Mouse (Mus musculus) embryonic facial prominence, embryonic 12.5 days (tissue): ENCODE results near the gene Adipor2. TPM values are rescaled to one million over a fixed set of nuclear protein-coding genes. Genes with fewer than 3 reads are reported as not detected.

Experiments used
- ATAC-seq: fragments of 200-750 bp; cut with Nextera tagmentation; 2 replicates; pipeline ENCODE4 v1.8.0; 2017; ENCODE audit not compliant: insufficient number of reproducible peaks, insufficient read depth, low FRiP score, low TSS enrichment
- H3K27ac ChIP-seq: fragments of 300-500 bp; sonication (generic); 2 replicates; pipeline ENCODE4 v1.5.1; 2016; ENCODE audit warnings: mild to moderate bottlenecking
- H3K27me3 ChIP-seq: fragments of 300-500 bp; sonication (generic); 2 replicates; pipeline ENCODE4 v1.6.1; 2016; ENCODE audit warnings: mild to moderate bottlenecking, moderate library complexity
- H3K36me3 ChIP-seq: fragments of 300-500 bp; sonication (generic); 2 replicates; pipeline ENCODE4 v1.6.1; 2016; ENCODE audit warnings: mild to moderate bottlenecking
- H3K4me1 ChIP-seq: fragments of 300-500 bp; sonication (generic); 2 replicates; pipeline ENCODE4 v1.6.1; 2016
- H3K4me2 ChIP-seq: fragments of 300-500 bp; sonication (generic); replicated peaks from 2 replicates; pipeline ENCODE4 v1.6.1; 2016; ENCODE audit warnings: mild to moderate bottlenecking, moderate library complexity
- H3K4me3 ChIP-seq: fragments of 300-500 bp; sonication (generic); 2 replicates; pipeline ENCODE4 v1.5.1; 2016; ENCODE audit warnings: mild to moderate bottlenecking
- H3K9ac ChIP-seq: fragments of 300-500 bp; sonication (generic); 2 replicates; pipeline ENCODE4 v1.6.1; 2016; ENCODE audit warnings: mild to moderate bottlenecking, moderate library complexity
- H3K9me3 ChIP-seq: fragments of 300-500 bp; sonication (generic); 2 replicates; pipeline ENCODE4 v1.6.1; 2016; ENCODE audit warnings: mild to moderate bottlenecking, moderate library complexity
- WGBS: fragments of 180-500 bp; shearing (Covaris S2); methylation state at CpG from one replicate; pipeline ENCODE4 v1.1.7; 2016; 5-methylcytosine and 5-hydroxymethylcytosine counted together
- polyA plus RNA-seq: library from polyadenylated mRNA; unstranded; fragments of >200 nt; fragmentation: Nextera tagmentation; extraction: Ambion mirVana; gene quantifications from 2 replicates; pipeline ENCODE4 v1.2.1, GENCODE M21; 2016

Gene Adipor2
- polyA plus RNA-seq, 1 experiment from 2014 or later, result 30.2 TPM

- Histone ChIP-seq H3K27ac (no peak overlapping the region), H3K4me3 (no peak overlapping the region), H3K4me1 (no peaks in the 10 kb centered on the region), H3K9ac (no peak overlapping the region), H3K9me3 (no peaks in the 10 kb centered on the region), H3K4me2 (no peak overlapping the region), H3K27me3 (peaks cover 20% of the 10 kb centered on the region), H3K36me3 (no peaks in the 10 kb centered on the region)
- WGBS, result 24% methylated on average over 16 of the region's 16 CpGs
- no peak for ATAC-seq
These were observed 97.0 kb downstream of the Adipor2 start for GRCm38 (mm10) chr6:119320481-119320880.

DNA sequence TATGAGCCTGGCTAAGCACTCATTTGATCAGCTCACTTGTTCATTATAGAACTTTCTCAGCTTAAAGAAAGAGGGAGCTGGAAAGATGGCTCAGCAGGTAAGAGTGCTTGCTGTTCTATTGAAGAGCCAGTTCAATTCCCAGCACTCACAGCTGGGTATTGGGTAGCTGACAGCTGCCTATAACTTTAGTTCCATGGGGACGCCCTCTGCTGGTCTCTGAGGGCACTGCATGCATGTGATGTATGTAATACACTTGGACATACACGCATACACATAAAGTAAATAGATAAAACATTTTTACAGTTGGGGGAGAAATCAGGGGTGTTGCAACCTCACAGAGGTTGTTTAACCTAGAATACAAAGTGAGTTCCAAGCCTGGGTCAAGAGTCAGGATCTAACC is 98.1 kb downstream of the Adipor2 start:
- no peak overlapping the region for H3K4me2 ChIP-seq
- 85% methylated on average over 2 of the region's 2 CpGs for whole genome bisulfite sequencing
- H3K9me3 ChIP-seq, result no peaks in the 10 kb centered on the region
- H3K4me1 ChIP-seq, result no peaks in the 10 kb centered on the region
- H3K36me3 ChIP-seq, result no peaks in the 10 kb centered on the region
- H3K27ac ChIP-seq, result no peak overlapping the region
- ATAC-seq, result no peak
- H3K27me3 ChIP-seq, result peaks cover 10% of the 10 kb centered on the region
- H3K4me3 ChIP-seq, result no peak overlapping the region
- no peak overlapping the region for H3K9ac ChIP-seq

- H3K27ac ChIP-seq, result no peak overlapping the region
- H3K36me3 ChIP-seq, result no peaks in the 10 kb centered on the region
- 77% methylated on average over 9 of the region's 9 CpGs for WGBS
- peaks cover 2% of the 10 kb centered on the region; the same call in 1 of the 2 replicates for H3K4me1 ChIP-seq
- H3K4me2 ChIP-seq, result no peak overlapping the region
- H3K9ac ChIP-seq, result no peak overlapping the region
- no peak for ATAC-seq
- no peak overlapping the region for H3K4me3 ChIP-seq
- H3K27me3 ChIP-seq, result 0 out of 2 replicates have a peak, but pooled peaks cover 4% of the 10 kb centered on the region
- H3K9me3 ChIP-seq, result no peaks in the 10 kb centered on the region
These were observed 98.8 kb downstream of the Adipor2 start for GRCm38 (mm10) chr6:119318732-119319131.

- Histone ChIP-seq H3K27ac (no peak overlapping the region), H3K4me3 (no peak overlapping the region), H3K36me3 (no peaks in the 10 kb centered on the region), H3K4me1 (peaks cover 8% of the 10 kb centered on the region; the same call in 1 of the 2 replicates), H3K9me3 (no peaks in the 10 kb centered on the region), H3K9ac (no peak overlapping the region), H3K4me2 (no peak overlapping the region), H3K27me3 (no peaks in the 10 kb centered on the region)
- ATAC-seq, result no peak
- WGBS, result 74% methylated on average over 7 of the region's 7 CpGs
These were observed 102.6 kb downstream of the Adipor2 start for GRCm38 (mm10) chr6:119314751-119315476.

GRCm38 (mm10) chr6:119313588-119314375 is 103.7 kb downstream of the Adipor2 start:
- H3K4me1 ChIP-seq, result peaks cover 8% of the 10 kb centered on the region; the same call in 1 of the 2 replicates
- H3K36me3 ChIP-seq, result no peaks in the 10 kb centered on the region
- H3K9me3 ChIP-seq, result no peaks in the 10 kb centered on the region
- WGBS, result 51% methylated on average over 14 of the region's 14 CpGs
- no peak overlapping the region for H3K9ac ChIP-seq
- no peak overlapping the region for H3K4me3 ChIP-seq
- 0 out of 2 replicates have a peak, but pooled peaks have one; percentile 57 for ATAC-seq
- no peak overlapping the region for H3K4me2 ChIP-seq
- H3K27me3 ChIP-seq, result no peaks in the 10 kb centered on the region
- no peak overlapping the region for H3K27ac ChIP-seq

- 58% methylated on average over 3 of the region's 3 CpGs for WGBS
- Histone ChIP-seq H3K27me3 (no peaks in the 10 kb centered on the region), H3K9me3 (no peaks in the 10 kb centered on the region), H3K36me3 (no peaks in the 10 kb centered on the region), H3K9ac (no peak overlapping the region), H3K4me2 (no peak overlapping the region), H3K27ac (no peak overlapping the region), H3K4me3 (no peak overlapping the region), H3K4me1 (peaks cover 8% of the 10 kb centered on the region; the same call in 1 of the 2 replicates)
- no peak for ATAC-seq
These were observed 104.4 kb downstream of the Adipor2 start for GRCm38 (mm10) chr6:119313096-119313495.

DNA sequence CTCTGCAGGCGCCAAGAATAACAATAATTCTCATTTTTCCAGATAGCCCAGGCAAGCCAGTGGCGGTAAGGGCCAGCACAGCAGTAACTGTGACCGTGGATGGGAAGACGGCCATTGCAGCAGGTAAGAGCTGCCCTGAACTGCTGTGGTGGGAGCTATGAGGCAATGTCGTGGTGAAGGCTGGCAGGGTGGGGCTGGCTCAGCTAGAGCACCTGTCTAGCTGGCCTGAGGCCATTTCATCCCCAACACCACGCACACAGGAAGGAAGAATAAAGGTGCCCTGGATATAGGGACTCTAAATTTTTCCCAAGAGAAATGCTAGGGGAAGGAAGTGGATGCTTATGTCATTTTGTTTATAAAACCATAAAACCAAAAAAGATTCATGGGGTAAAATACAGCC is 105.1 kb downstream of the Adipor2 start:
- Histone ChIP-seq H3K27me3 (0 out of 2 replicates have a peak, but pooled peaks cover 1% of the 10 kb centered on the region), H3K27ac (no peak overlapping the region), H3K4me3 (no peak overlapping the region), H3K9ac (no peak overlapping the region), H3K4me1 (peaks cover 8% of the 10 kb centered on the region; the same call in 1 of the 2 replicates), H3K36me3 (no peaks in the 10 kb centered on the region), H3K4me2 (no peak overlapping the region), H3K9me3 (no peaks in the 10 kb centered on the region)
- no peak for ATAC-seq
- 78% methylated on average over 6 of the region's 6 CpGs for WGBS

DNA sequence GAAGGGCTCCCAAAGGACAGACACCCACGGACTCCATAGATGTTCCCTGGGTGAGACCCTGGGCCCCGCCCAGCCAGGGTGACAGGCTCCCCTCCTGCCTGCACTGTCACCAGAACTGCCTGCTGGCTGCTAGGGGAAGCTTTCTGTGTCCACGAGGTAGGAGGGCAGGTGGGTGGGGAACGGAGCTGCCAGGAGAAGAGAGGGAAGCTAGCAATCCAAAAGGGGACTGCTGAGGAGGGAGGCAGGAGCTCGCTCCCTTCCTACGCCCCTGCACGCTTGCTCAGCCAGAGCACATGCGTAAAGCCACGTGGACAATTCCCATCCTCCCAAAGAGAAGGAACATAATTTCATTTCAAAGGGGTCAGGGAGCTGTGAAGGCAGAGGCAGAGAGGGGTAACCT is 107.3 kb downstream of the Adipor2 start:
- no peaks in the 10 kb centered on the region for H3K9me3 ChIP-seq
- no peak for ATAC-seq
- no peak overlapping the region for H3K4me2 ChIP-seq
- WGBS, result 60% methylated on average over 9 of the region's 9 CpGs
- H3K4me1 ChIP-seq, result peaks cover 8% of the 10 kb centered on the region; the same call in 1 of the 2 replicates
- H3K36me3 ChIP-seq, result no peaks in the 10 kb centered on the region
- no peak overlapping the region for H3K27ac ChIP-seq
- H3K9ac ChIP-seq, result no peak overlapping the region
- no peak overlapping the region for H3K4me3 ChIP-seq
- H3K27me3 ChIP-seq, result 0 out of 2 replicates have a peak, but pooled peaks cover 6% of the 10 kb centered on the region

GRCm38 (mm10) chr6:119307867-119308413 is 109.6 kb downstream of the Adipor2 start:
- WGBS, result 48% methylated on average over 10 of the region's 10 CpGs
- no peak overlapping the region for H3K27ac ChIP-seq
- H3K4me2 ChIP-seq, result no peak overlapping the region
- H3K4me1 ChIP-seq, result no peaks in the 10 kb centered on the region
- no peak overlapping the region for H3K4me3 ChIP-seq
- H3K9me3 ChIP-seq, result no peaks in the 10 kb centered on the region
- 0 out of 2 replicates have a peak, but pooled peaks cover 6% of the 10 kb centered on the region for H3K27me3 ChIP-seq
- no peak overlapping the region for H3K9ac ChIP-seq
- H3K36me3 ChIP-seq, result no peaks in the 10 kb centered on the region
- no peak for ATAC-seq

DNA sequence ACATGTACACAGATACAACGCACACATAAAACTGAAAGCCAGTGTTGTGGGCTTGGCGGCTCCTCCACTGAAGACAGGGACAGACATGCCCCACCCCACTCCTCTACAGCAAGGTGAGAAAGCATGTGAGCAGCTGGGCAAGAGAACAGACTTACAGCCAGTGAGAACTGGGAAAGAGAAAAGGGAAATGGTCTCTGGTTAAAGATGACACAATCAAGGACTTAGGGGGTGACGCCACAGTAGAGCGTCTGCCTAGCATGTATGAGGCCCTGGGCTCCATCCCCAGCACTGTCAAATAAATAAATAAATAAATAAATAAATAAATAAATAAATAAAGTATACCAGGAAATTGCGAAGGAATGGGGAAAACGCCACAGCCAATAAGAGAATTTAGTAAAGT is 114.2 kb downstream of the Adipor2 start:
- no peak overlapping the region for H3K27ac ChIP-seq
- no peak for ATAC-seq
- no peaks in the 10 kb centered on the region for H3K4me1 ChIP-seq

More for the DNA sequence above, 114.2 kb downstream of the Adipor2 start:
- H3K9ac ChIP-seq, result no peak overlapping the region
- WGBS, result 85% methylated on average over 6 of the region's 6 CpGs
- H3K36me3 ChIP-seq, result no peaks in the 10 kb centered on the region
- H3K27me3 ChIP-seq, result 0 out of 2 replicates have a peak, but pooled peaks cover 6% of the 10 kb centered on the region
- no peak overlapping the region for H3K4me3 ChIP-seq
- H3K4me2 ChIP-seq, result no peak overlapping the region
- H3K9me3 ChIP-seq, result no peaks in the 10 kb centered on the region
